Mouse (Mus musculus): Measurements from ENCODE around the gene Vmn2r52.
"Not testable (repeated sequence)": the region's sequence is repeated elsewhere in the genome, so short reads cannot be mapped to it uniquely, and the experiment has no call there.

The Vmn2r52 gene

DNA sequence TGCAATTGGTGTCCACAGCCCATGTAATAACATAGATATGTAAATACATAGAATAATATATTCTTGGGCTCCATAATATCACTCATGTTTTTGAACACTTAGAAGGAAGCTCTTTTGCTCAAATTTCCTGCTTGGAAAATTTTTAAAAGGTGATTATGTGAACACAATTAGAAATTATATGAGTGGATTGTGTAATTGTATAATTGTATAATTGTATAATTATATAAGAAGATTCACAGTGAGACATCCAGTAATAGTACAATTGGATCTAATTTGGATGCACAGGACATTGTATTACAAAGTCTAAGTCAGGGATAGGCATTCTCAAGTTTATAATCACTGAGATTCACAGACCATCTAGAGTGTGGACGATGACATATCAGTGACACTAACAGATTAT lies at the start of gene Vmn2r52:
Gene Vmn2r52, minus strand, starts transcription at position 101 of the 400 bp plus-strand sequence.
- DNase-seq = no peak

DNA sequence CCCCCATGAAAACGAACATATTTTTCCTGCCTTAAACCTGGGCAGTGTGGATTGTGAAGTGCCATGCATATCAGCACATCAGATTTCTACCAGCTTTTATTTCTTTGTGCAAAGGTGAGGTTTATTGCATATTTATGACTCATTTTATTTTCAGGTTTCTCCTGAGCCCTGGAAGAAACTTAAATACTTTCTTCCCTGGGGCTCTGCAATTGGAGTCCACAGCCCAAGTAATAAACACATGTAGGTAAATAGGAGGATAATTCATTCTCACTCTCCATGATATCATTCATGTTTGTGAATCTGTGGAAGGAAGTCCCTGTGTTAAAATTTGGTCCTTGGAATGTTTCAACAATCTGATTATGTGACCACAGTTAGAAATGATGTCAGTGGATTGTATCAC lies 70.7 kb downstream of the Vmn2r52 start, which contains the start of gene Vmn2r51:
Gene Vmn2r51, minus strand, starts transcription at position 101 of the 400 bp plus-strand sequence.
- not testable (repeated sequence) for DNase-seq
